ENCODE assay signal across 8 mouse cellular contexts in genomic region chr3:149303418-149303817, GRCm38 (mm10).
"Had no signal": no experiment of that assay in that cellular context is flagged by ENCODE, and none has a peak within 500 bp of the region (broad histone marks: within the 10 kb centered on the region; RNA-seq: fewer than 3 reads in every experiment).

No protein-coding gene starts in this region.

- H3K9ac ChIP-seq: limb, embryonic 15.5 days; liver, embryonic 12.5 days; midbrain, embryonic 13.5 days had no signal

- H3K36me3 ChIP-seq: limb, embryonic 15.5 days; liver, embryonic 12.5 days; midbrain, embryonic 13.5 days had no signal

- H3K27me3 ChIP-seq: limb, embryonic 15.5 days; liver, embryonic 12.5 days had no signal

- H3K4me2 ChIP-seq: limb, embryonic 15.5 days; liver, embryonic 12.5 days; midbrain, embryonic 13.5 days had no signal

- ATAC-seq: liver, embryonic 12.5 days; midbrain, embryonic 13.5 days had no signal

- DNase-seq: kidney, adult 11 months; layer of hippocampus, adult 9-11 months; layer of hippocampus, postnatal 36 days; right cerebral cortex, postnatal 14 days; thymus, postnatal 36 days had no signal

- H3K27ac ChIP-seq: limb, embryonic 15.5 days; liver, embryonic 12.5 days; midbrain, embryonic 13.5 days had no signal

- H3K9me3 ChIP-seq: limb, embryonic 15.5 days; liver, embryonic 12.5 days; midbrain, embryonic 13.5 days had no signal

- H3K4me3 ChIP-seq: limb, embryonic 15.5 days; liver, embryonic 12.5 days; midbrain, embryonic 13.5 days had no signal

- H3K4me1 ChIP-seq: liver, embryonic 12.5 days had no signal
